Mouse (Mus musculus) activated CD4-positive, CD25-positive, alpha-beta regulatory T cell, adult 9 weeks (primary cell): Measurements from ENCODE around the gene Cul7. TPM values are rescaled to one million over a fixed set of nuclear protein-coding genes. Genes with fewer than 3 reads are reported as not detected.

Experiments used
- polyA plus RNA-seq: library from polyadenylated mRNA; unstranded; fragments of 100-300 nt; shearing (Covaris generic); gene quantifications from one replicate; pipeline ENCODE4 v1.2.1, GENCODE M21; 2017

Gene Cul7
- 12.7 TPM for polyA plus RNA-seq

GRCm38 (mm10) chr17:46650232-46651031 is at the start of gene Cul7:
Gene Cul7, plus strand, starts transcription at chr17:46650337.

GRCm38 (mm10) chr17:46628791-46629684 is 21.1 kb upstream of the Cul7 start, which contains the start of gene Ptk7:
Gene Ptk7, minus strand, starts transcription at chr17:46629504.

DNA sequence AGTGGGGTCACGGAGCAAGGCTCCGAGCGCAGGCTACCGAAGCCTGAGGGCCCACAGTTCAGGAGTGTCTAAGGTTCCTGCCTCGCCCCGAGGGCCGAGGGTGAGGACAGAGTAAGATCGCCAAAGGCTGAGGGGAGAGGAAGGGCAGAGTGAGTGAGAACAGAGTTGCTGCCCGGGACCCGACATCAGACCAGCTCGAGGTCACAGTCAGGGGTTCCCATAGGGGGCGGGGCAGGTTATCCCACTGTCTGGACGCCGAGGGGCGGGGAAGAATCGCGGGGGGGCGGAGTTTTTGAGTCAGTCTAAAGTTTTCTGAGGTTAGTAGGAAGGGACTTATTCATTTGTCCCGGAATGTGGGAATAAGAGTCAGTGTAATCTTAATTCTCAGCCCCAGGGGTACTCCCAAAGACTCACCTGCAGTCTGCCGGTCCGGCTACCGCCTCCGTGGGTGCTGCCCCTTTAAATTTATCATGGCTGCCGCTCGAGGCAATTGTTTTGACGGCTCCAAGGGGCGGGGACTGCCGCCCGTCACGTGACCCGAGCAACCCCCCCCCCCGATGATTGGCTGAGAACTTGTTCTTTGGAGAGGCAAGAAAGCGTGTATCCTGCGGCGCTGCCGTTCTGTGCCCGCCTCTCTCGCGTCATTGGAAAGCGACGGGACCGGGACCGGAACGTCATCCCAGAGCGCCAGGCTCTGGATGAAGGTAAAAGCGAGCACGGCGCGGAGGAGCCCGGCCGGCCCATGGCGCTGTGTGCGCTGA is 4.4 kb upstream of the Cul7 start, which contains the start of the genes Klc4 and Mrpl2:
TSS of gene Klc4 (minus strand) at position 462 of the 761 bp plus-strand sequence.
TSS of gene Mrpl2 (plus strand) at position 669 of the 761 bp plus-strand sequence.

GRCm38 (mm10) chr17:46673850-46674529 is 23.9 kb downstream of the Cul7 start, which contains the start of gene Rrp36:
Gene Rrp36, minus strand, starts transcription at chr17:46674352.

GRCm38 (mm10) chr17:46678416-46678815 is 28.3 kb downstream of the Cul7 start, which contains the start of gene Mea1:
Gene Mea1, plus strand, starts transcription at chr17:46678793.

DNA sequence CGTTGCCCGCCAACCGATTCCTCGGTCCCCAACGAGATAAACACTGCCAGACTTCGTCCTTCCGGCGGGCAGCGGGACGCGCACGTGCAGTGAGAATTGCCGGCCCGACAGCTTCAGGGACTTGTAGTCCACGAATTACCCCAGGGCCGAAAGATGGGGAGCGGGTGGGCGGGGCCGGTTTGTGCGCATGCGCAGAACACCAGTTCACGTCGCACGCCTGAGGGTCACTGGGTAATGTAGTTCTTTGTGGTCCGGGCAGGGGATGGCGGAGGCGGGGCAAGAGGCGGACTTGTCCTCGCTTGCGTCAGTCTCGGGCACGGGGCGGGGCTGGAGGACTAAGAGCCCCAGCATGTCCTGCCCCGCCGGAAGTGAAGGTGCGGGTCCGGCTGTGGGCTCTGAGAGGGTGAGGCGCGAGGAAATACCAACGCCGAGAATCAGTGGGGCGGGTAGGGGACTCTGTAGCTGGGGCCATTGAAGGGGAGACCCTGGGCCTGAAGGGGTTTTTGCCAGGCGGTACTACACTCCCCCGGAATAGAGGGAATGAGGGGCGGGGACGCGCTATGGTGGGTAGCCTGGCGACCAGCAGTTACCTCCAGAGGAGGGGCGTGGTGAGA is 30.7 kb downstream of the Cul7 start, which contains the start of gene Klhdc3:
TSS of gene Klhdc3 (minus strand) at position 155 of the 614 bp plus-strand sequence.

GRCm38 (mm10) chr17:46704887-46705835 is 55.0 kb downstream of the Cul7 start, which contains the start of gene Ppp2r5d:
Gene Ppp2r5d, minus strand, starts transcription at chr17:46705111.

GRCm38 (mm10) chr17:46710959-46711597 is 60.9 kb downstream of the Cul7 start, which contains the start of gene Pex6:
Gene Pex6, plus strand, starts transcription at chr17:46711463.

Other genes starting within 250 kb of the Cul7 start
- gene Crip3, start 221.4 kb upstream of the Cul7 start, polyA plus RNA-seq, result not detected
- gene Slc22a7, start 211.9 kb upstream of the Cul7 start, polyA plus RNA-seq, result not detected
- 0.15 TPM for gene Ttbk1, start 162.7 kb upstream of the Cul7 start, polyA plus RNA-seq
- gene Dnph1, start 153.6 kb upstream of the Cul7 start, polyA plus RNA-seq, result 8.3 TPM
- gene Cul9, start 103.9 kb upstream of the Cul7 start, polyA plus RNA-seq, result 9.2 TPM
- 4.5 TPM for gene Srf, start 94.2 kb upstream of the Cul7 start, polyA plus RNA-seq
- gene Ptk7, start 20.8 kb upstream of the Cul7 start, polyA plus RNA-seq, result not detected
- gene Klc4, start 4.3 kb upstream of the Cul7 start, polyA plus RNA-seq, result 27.1 TPM
- gene Mrpl2, start 4.1 kb upstream of the Cul7 start, polyA plus RNA-seq, result 62.4 TPM
- 69.6 TPM for gene Rrp36, start 24.0 kb downstream of the Cul7 start, polyA plus RNA-seq
- gene Mea1, start 28.5 kb downstream of the Cul7 start, polyA plus RNA-seq, result 184 TPM
- gene Klhdc3, start 30.6 kb downstream of the Cul7 start, polyA plus RNA-seq, result 82.1 TPM
- gene Ppp2r5d, start 54.8 kb downstream of the Cul7 start, polyA plus RNA-seq, result 57.8 TPM
- 3.1 TPM for gene Pex6, start 61.1 kb downstream of the Cul7 start, polyA plus RNA-seq
- 0.27 TPM for gene Gnmt, start 78.8 kb downstream of the Cul7 start, polyA plus RNA-seq
- gene Cnpy3, start 101.9 kb downstream of the Cul7 start, polyA plus RNA-seq, result 57.0 TPM
- gene Ptcra, start 113.4 kb downstream of the Cul7 start, polyA plus RNA-seq, result not detected
- gene 2310039H08Rik, start 122.3 kb downstream of the Cul7 start, polyA plus RNA-seq, result 30.9 TPM
- gene Rpl7l1, start 132.3 kb downstream of the Cul7 start, polyA plus RNA-seq, result 154 TPM
- gene Bicral, start 208.1 kb downstream of the Cul7 start, polyA plus RNA-seq, result 17.6 TPM
- 18.5 TPM for gene Tbcc, start 240.3 kb downstream of the Cul7 start, polyA plus RNA-seq